Mouse (Mus musculus) heart, postnatal 4 days (tissue): ENCODE data around the gene Abcf2. TPM values are rescaled to one million over a fixed set of nuclear protein-coding genes. Genes with fewer than 3 reads are reported as not detected.

ENCODE experiments used
- DNase-seq: peaks from one replicate; pipeline ENCODE4 v3.0.0; 2021
- total RNA-seq, 2 experiments: library from RNA; stranded (reverse); gene quantifications; 2 replicates each; pipeline ENCODE4 v1.2.3; 2021

The Abcf2 gene
- 10 to 100 TPM; 47.4 to 49.3 TPM for total RNA-seq

- peak; percentile 100 for DNase-seq
These were observed at the start of gene Abcf2 for GRCm38 (mm10) chr5:24577183-24577929. TSS of gene Abcf2 (minus strand) at chr5:24577467.

GRCm38 (mm10) chr5:24624822-24625120, 47.5 kb upstream of the Abcf2 start:
- DNase-seq, result no peak

GRCm38 (mm10) chr5:24623986-24624821, 46.9 kb upstream of the Abcf2 start, which contains the start of gene Smarcd3:
TSS of gene Smarcd3 (minus strand) at chr5:24624411.
- peak; percentile 53 for DNase-seq

GRCm38 (mm10) chr5:24623041-24623985, 46.0 kb upstream of the Abcf2 start:
- no peak for DNase-seq

- no peak for DNase-seq
These were observed 45.2 kb upstream of the Abcf2 start for GRCm38 (mm10) chr5:24622386-24623040.

GRCm38 (mm10) chr5:24620626-24621025, 43.4 kb upstream of the Abcf2 start:
- DNase-seq, result no peak

GRCm38 (mm10) chr5:24620116-24620515, 42.8 kb upstream of the Abcf2 start:
- DNase-seq, result no peak

GRCm38 (mm10) chr5:24618921-24619320, 41.7 kb upstream of the Abcf2 start:
- no peak for DNase-seq

- DNase-seq, result no peak
These were observed 37.8 kb upstream of the Abcf2 start for GRCm38 (mm10) chr5:24615097-24615496.

- no peak for DNase-seq
These were observed 35.0 kb upstream of the Abcf2 start for GRCm38 (mm10) chr5:24612302-24612649.

GRCm38 (mm10) chr5:24611366-24612301, 34.4 kb upstream of the Abcf2 start:
- DNase-seq, result peak; percentile 56

GRCm38 (mm10) chr5:24609388-24609787, 32.1 kb upstream of the Abcf2 start:
- no peak for DNase-seq

GRCm38 (mm10) chr5:24605980-24606665, 28.9 kb upstream of the Abcf2 start:
- no peak for DNase-seq

- no peak for DNase-seq
These were observed 28.2 kb upstream of the Abcf2 start for GRCm38 (mm10) chr5:24605321-24605979.

GRCm38 (mm10) chr5:24604656-24605100, 27.4 kb upstream of the Abcf2 start:
- DNase-seq, result peak; percentile 93

GRCm38 (mm10) chr5:24604080-24604655, 26.9 kb upstream of the Abcf2 start:
- DNase-seq, result no peak

GRCm38 (mm10) chr5:24603431-24604010, 26.3 kb upstream of the Abcf2 start:
- no peak for DNase-seq

- DNase-seq, result peak; percentile 88
These were observed 25.6 kb upstream of the Abcf2 start for GRCm38 (mm10) chr5:24602751-24603343.
